Mouse (Mus musculus) megakaryocyte, embryonic 14.5 days (primary cell): ENCODE measurements around the gene Enpp1. TPM values are rescaled to one million over a fixed set of nuclear protein-coding genes. Genes with fewer than 3 reads are reported as not detected.

Source experiments
- H3K27me3 ChIP-seq: replicated peaks from 2 replicates; pipeline ENCODE3; 2012; ENCODE audit warnings: inconsistent platforms
- H3K36me3 ChIP-seq: replicated peaks from 2 replicates; pipeline ENCODE3; 2012; ENCODE audit warnings: low read length, inconsistent platforms, mixed read lengths
- H3K4me1 ChIP-seq: 2 replicates; pipeline ENCODE4 v1.6.1; 2012; ENCODE audit warnings: inconsistent platforms
- H3K4me3 ChIP-seq: replicated peaks from 2 replicates; pipeline ENCODE3; 2012; ENCODE audit warnings: moderate library complexity, mild to moderate bottlenecking, inconsistent platforms
- H3K9me3 ChIP-seq: 2 replicates; pipeline ENCODE4 v1.6.1; 2012; ENCODE audit warnings: inconsistent platforms
- FLI1 ChIP-seq: IDR thresholded peaks from 2 replicates; pipeline ENCODE4 v1.6.1; 2012; ENCODE audit warnings: low read length, inconsistent platforms, mixed read lengths
- GATA1 ChIP-seq: IDR thresholded peaks from 3 replicates; pipeline ENCODE4 v1.6.1; 2012; ENCODE audit warnings: mixed read lengths, low read length, inconsistent platforms, borderline replicate concordance
- polyA plus RNA-seq: library from polyadenylated mRNA; stranded (reverse); fragments of >175 nt; gene quantifications from 2 replicates; pipeline ENCODE4 v1.2.3, GENCODE M21; 2012; ENCODE audit warnings: low replicate concordance; ENCODE audit not compliant: insufficient read depth

The Enpp1 gene
- polyA plus RNA-seq, 1 experiment: 0.44 TPM

GRCm38 (mm10) chr10:24677681-24678080, 34.3 kb downstream of the Enpp1 start:
- no peak overlapping the region for H3K4me3 ChIP-seq
- no peaks in the 10 kb centered on the region for H3K27me3 ChIP-seq
- H3K36me3 ChIP-seq: no peaks in the 10 kb centered on the region
- no peaks in the 10 kb centered on the region for H3K4me1 ChIP-seq
- no peaks in the 10 kb centered on the region for H3K9me3 ChIP-seq
- TF ChIP-seq GATA1 (no peak), FLI1 (no peak)

- Histone ChIP-seq H3K4me1 (no peaks in the 10 kb centered on the region), H3K27me3 (no peaks in the 10 kb centered on the region), H3K36me3 (no peaks in the 10 kb centered on the region), H3K9me3 (no peaks in the 10 kb centered on the region), H3K4me3 (no peak overlapping the region)
- TF ChIP-seq FLI1 (no peak), GATA1 (no peak)
These were observed 37.7 kb downstream of the Enpp1 start for GRCm38 (mm10) chr10:24674261-24674660.

GRCm38 (mm10) chr10:24672948-24673347, 39.0 kb downstream of the Enpp1 start:
- TF ChIP-seq FLI1 (no peak), GATA1 (no peak)
- Histone ChIP-seq H3K27me3 (no peaks in the 10 kb centered on the region), H3K4me3 (no peak overlapping the region), H3K4me1 (no peaks in the 10 kb centered on the region), H3K9me3 (no peaks in the 10 kb centered on the region), H3K36me3 (no peaks in the 10 kb centered on the region)

DNA sequence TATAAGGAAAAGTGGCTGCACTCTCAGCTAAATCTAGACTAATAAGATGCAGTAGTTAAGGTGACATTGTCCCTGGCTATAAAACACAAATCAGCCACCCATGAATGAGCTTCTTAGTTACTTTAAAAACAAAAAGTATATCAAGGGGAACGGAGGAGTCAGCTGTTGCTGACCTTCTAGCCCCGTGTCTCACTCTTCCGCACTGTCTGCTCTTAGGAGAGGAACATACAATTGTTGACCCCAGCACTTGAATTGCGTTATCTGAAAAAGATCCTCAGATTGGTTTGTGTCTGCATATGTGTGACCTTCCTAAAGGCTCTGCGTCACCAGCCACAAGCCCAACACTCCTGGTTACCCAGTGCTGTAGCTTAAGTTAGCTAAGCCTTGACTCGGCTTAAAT, 41.4 kb downstream of the Enpp1 start:
- peaks cover 1% of the 10 kb centered on the region; the same call in 1 of the 2 replicates for H3K9me3 ChIP-seq
- no peaks in the 10 kb centered on the region for H3K4me1 ChIP-seq
- TF ChIP-seq GATA1: no peak
- TF ChIP-seq FLI1: no peak
- no peak overlapping the region for H3K4me3 ChIP-seq
- H3K36me3 ChIP-seq: no peaks in the 10 kb centered on the region
- no peaks in the 10 kb centered on the region for H3K27me3 ChIP-seq

- no peak for TF ChIP-seq GATA1
- TF ChIP-seq FLI1: no peak
- H3K36me3 ChIP-seq: peaks cover 2% of the 10 kb centered on the region
These were observed 60.9 kb downstream of the Enpp1 start for GRCm38 (mm10) chr10:24650990-24651569.

DNA sequence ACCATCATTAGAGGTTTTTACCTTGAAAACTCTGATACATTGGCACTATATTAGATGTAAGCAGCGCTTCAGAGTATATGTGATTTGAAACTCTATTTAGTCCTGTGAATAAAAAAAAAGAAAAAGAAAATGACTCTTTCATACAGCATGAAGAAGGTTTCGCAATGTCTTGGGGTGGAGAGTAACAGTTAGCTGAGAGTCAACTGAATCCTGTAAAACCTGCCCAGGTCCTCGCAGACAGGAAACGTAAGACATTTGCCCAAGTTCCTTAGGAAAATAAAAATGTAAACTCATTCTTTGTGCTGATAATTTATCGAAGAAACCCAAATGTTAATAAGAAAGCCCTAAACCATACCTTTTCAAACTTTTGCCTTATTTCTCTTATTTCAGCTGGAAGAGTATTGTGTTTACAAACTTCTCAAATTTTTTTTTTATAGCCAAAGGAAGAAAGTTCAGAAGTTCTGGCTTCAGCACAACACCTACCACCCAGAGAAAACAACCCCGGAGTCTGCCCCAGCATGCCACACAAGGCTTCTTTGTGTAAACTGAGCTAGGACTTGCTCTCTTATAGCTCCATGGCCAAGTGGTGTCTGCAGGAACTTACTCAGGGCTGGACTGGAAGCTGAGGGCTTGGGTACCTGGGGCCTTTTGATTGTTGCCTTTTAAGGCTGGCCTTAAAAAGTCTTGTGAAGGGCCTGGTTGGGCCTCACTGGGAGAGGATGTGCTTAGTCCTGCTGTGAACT, 63.8 kb downstream of the Enpp1 start:
- peaks cover 16% of the 10 kb centered on the region for H3K4me1 ChIP-seq
- no peaks in the 10 kb centered on the region for H3K27me3 ChIP-seq
- H3K4me3 ChIP-seq: no peak overlapping the region
- no peak for TF ChIP-seq FLI1
- H3K36me3 ChIP-seq: peaks cover 2% of the 10 kb centered on the region
- H3K9me3 ChIP-seq: no peaks in the 10 kb centered on the region

More at GRCm38 (mm10) chr10:24650990-24651569, 60.9 kb downstream of the Enpp1 start:
- 0 out of 2 replicates have a peak, but pooled peaks cover 4% of the 10 kb centered on the region for H3K4me1 ChIP-seq
- H3K9me3 ChIP-seq: no peaks in the 10 kb centered on the region
- H3K4me3 ChIP-seq: peak overlapping the region; percentile 21
- H3K27me3 ChIP-seq: no peaks in the 10 kb centered on the region

DNA sequence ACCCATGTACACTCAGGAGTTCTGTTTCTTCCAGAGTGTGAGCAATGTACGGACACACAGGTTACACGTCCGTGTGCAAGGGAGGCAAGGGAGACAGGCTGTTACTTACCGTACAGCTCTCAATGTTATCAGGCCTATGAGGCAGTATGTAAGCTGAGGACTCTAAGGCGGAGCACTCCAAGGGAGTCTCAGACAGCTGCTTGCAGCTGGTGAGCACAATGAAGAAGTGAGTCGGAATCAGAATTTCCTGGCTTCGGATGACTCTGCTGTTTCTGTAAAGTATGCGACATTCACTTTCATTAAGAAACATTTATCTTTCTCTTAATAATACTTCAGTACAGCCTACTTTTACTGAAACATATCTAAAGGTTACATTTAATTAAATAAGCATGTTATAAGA, 66.8 kb downstream of the Enpp1 start:
- Histone ChIP-seq H3K27me3 (no peaks in the 10 kb centered on the region), H3K4me3 (no peak overlapping the region), H3K36me3 (peaks cover 2% of the 10 kb centered on the region), H3K9me3 (no peaks in the 10 kb centered on the region), H3K4me1 (peaks cover 40% of the 10 kb centered on the region)
- TF ChIP-seq FLI1 (no peak), GATA1 (no peak)

GRCm38 (mm10) chr10:24642796-24643580, 69.0 kb downstream of the Enpp1 start:
- H3K9me3 ChIP-seq: no peaks in the 10 kb centered on the region
- peak overlapping the region; percentile 79 for H3K4me3 ChIP-seq
- no peaks in the 10 kb centered on the region for H3K27me3 ChIP-seq
- no peak for TF ChIP-seq GATA1
- no peak for TF ChIP-seq FLI1
- peaks cover 62% of the 10 kb centered on the region for H3K4me1 ChIP-seq
- H3K36me3 ChIP-seq: peaks cover 2% of the 10 kb centered on the region

- H3K36me3 ChIP-seq: no peaks in the 10 kb centered on the region
- H3K27me3 ChIP-seq: no peaks in the 10 kb centered on the region
- peak overlapping the region; percentile 54 for H3K4me3 ChIP-seq
- peaks cover 74% of the 10 kb centered on the region for H3K4me1 ChIP-seq
- TF ChIP-seq FLI1: no peak
- no peaks in the 10 kb centered on the region for H3K9me3 ChIP-seq
These were observed 70.4 kb downstream of the Enpp1 start for GRCm38 (mm10) chr10:24641416-24642140.
